Mouse (Mus musculus) embryonic facial prominence, embryonic 13.5 days (tissue): Measurements from ENCODE around the gene Nol9. TPM values are rescaled to one million over a fixed set of nuclear protein-coding genes. Genes with fewer than 3 reads are reported as not detected.
A peak's percentile ranks its signal among the peaks of the same experiment; 100 is the strongest.
"Not testable (repeated sequence)": the region's sequence is repeated elsewhere in the genome, so short reads cannot be mapped to it uniquely, and the experiment has no call there.

Experiments
- ATAC-seq: fragments of 200-750 bp; cut with Nextera tagmentation; 2 replicates; pipeline ENCODE4 v1.8.0; 2017; ENCODE audit warnings: low read depth; ENCODE audit not compliant: insufficient number of reproducible peaks, insufficient read depth, low FRiP score, low TSS enrichment
- H3K27ac ChIP-seq: fragments of 300-500 bp; sonication (generic); 2 replicates; pipeline ENCODE4 v1.5.1; 2015; ENCODE audit warnings: moderate library complexity, mild to moderate bottlenecking, inconsistent platforms
- H3K27me3 ChIP-seq: fragments of 300-500 bp; sonication (generic); 2 replicates; pipeline ENCODE4 v1.6.1; 2015; ENCODE audit warnings: mild to moderate bottlenecking, inconsistent platforms
- H3K36me3 ChIP-seq: fragments of 300-500 bp; sonication (generic); 2 replicates; pipeline ENCODE4 v1.6.1; 2015; ENCODE audit warnings: mild to moderate bottlenecking, inconsistent platforms
- H3K4me1 ChIP-seq: fragments of 300-500 bp; sonication (generic); 2 replicates; pipeline ENCODE4 v1.6.1; 2015; ENCODE audit warnings: inconsistent platforms
- H3K4me2 ChIP-seq: fragments of 300-500 bp; sonication (generic); 2 replicates; pipeline ENCODE4 v1.6.1; 2015; ENCODE audit warnings: moderate library complexity, mild to moderate bottlenecking, inconsistent platforms
- H3K4me3 ChIP-seq: fragments of 300-500 bp; sonication (generic); 2 replicates; pipeline ENCODE4 v1.5.1; 2015; ENCODE audit warnings: mild to moderate bottlenecking, inconsistent platforms
- H3K9ac ChIP-seq: fragments of 300-500 bp; sonication (generic); 2 replicates; pipeline ENCODE4 v1.6.1; 2015; ENCODE audit warnings: mild to moderate bottlenecking, inconsistent platforms
- H3K9me3 ChIP-seq: fragments of 300-500 bp; sonication (generic); 2 replicates; pipeline ENCODE4 v1.6.1; 2016; ENCODE audit warnings: inconsistent platforms
- WGBS: fragments of 180-500 bp; shearing (Covaris S2); methylation state at CpG from one replicate; pipeline ENCODE4 v1.1.7; 2015; ENCODE audit warnings: mixed read lengths; 5-methylcytosine and 5-hydroxymethylcytosine counted together
- polyA plus RNA-seq: library from polyadenylated mRNA; unstranded; fragments of >200 nt; fragmentation: Nextera tagmentation; extraction: Ambion mirVana; gene quantifications from 2 replicates; pipeline ENCODE4 v1.2.1, GENCODE M21; 2015

The Nol9 gene
- polyA plus RNA-seq, 1 experiment from 2014 or later: 34.4 TPM

GRCm38 (mm10) chr4:152029997-152030396 is 9.1 kb upstream of the Nol9 start:
- Histone ChIP-seq H3K9ac (peak overlapping the region; percentile 16; the same call in 1 of the 2 replicates), H3K27me3 (0 out of 2 replicates have a peak, but pooled peaks cover 9% of the 10 kb centered on the region), H3K9me3 (no peaks in the 10 kb centered on the region), H3K4me1 (peaks cover 40% of the 10 kb centered on the region), H3K4me3 (no peak overlapping the region), H3K27ac (peak overlapping the region; percentile 24; the same call in 1 of the 2 replicates), H3K36me3 (peaks cover 9% of the 10 kb centered on the region), H3K4me2 (no peak overlapping the region)
- ATAC-seq: no peak
- 55% methylated on average over 4 of the region's 4 CpGs for WGBS

GRCm38 (mm10) chr4:152032922-152033321 is 6.2 kb upstream of the Nol9 start:
- ATAC-seq: no peak
- no peak overlapping the region for H3K27ac ChIP-seq
- no peaks in the 10 kb centered on the region for H3K36me3 ChIP-seq
- no peak overlapping the region for H3K9ac ChIP-seq
- WGBS: 91% methylated on average over 13 of the region's 13 CpGs
- peaks cover 19% of the 10 kb centered on the region for H3K4me1 ChIP-seq
- H3K4me2 ChIP-seq: no peak overlapping the region
- H3K4me3 ChIP-seq: no peak overlapping the region
- no peaks in the 10 kb centered on the region for H3K9me3 ChIP-seq
- 0 out of 2 replicates have a peak, but pooled peaks cover 9% of the 10 kb centered on the region for H3K27me3 ChIP-seq

GRCm38 (mm10) chr4:152036464-152036863 is 2.7 kb upstream of the Nol9 start:
- not testable (repeated sequence) for ATAC-seq, H3K4me2 ChIP-seq, H3K27ac ChIP-seq, H3K9ac ChIP-seq, H3K9me3 ChIP-seq, H3K27me3 ChIP-seq, H3K4me3 ChIP-seq, H3K36me3 ChIP-seq
- H3K4me1 ChIP-seq: peaks cover 16% of the 10 kb centered on the region
- WGBS: 89% methylated on average over 6 of the region's 6 CpGs

- Histone ChIP-seq H3K4me2 (peak within 1 kb of the TSS; percentile 97), H3K9me3 (no peaks in the 10 kb centered on the region), H3K36me3 (peaks cover 26% of the 10 kb centered on the region), H3K4me3 (peak within 1 kb of the TSS; percentile 100), H3K27me3 (no peaks in the 10 kb centered on the region), H3K4me1 (peaks cover 16% of the 10 kb centered on the region), H3K27ac (0 out of 2 replicates have a peak within 1 kb of the TSS, but pooled peaks have one; percentile 3), H3K9ac (peak within 1 kb of the TSS; percentile 95)
- no peak for ATAC-seq
- WGBS: 42% methylated on average over 10 of the region's 10 CpGs
Observed at GRCm38 (mm10) chr4:152038225-152038984, 716 bp upstream of the Nol9 start, which contains the start of gene Tas1r1. Gene Tas1r1, minus strand, starts transcription at chr4:152038568.

GRCm38 (mm10) chr4:152039831-152040310 is 750 bp downstream of the Nol9 start:
- H3K4me3 ChIP-seq: peak overlapping the region; percentile 100
- no peak overlapping the region for H3K27ac ChIP-seq
- 3% methylated on average over 25 of the region's 25 CpGs for WGBS
- no peaks in the 10 kb centered on the region for H3K27me3 ChIP-seq
- H3K4me1 ChIP-seq: peaks cover 16% of the 10 kb centered on the region
- H3K4me2 ChIP-seq: peak overlapping the region; percentile 97
- ATAC-seq: no peak
- peaks cover 40% of the 10 kb centered on the region for H3K36me3 ChIP-seq
- H3K9ac ChIP-seq: peak overlapping the region; percentile 95
- no peaks in the 10 kb centered on the region for H3K9me3 ChIP-seq

- Histone ChIP-seq H3K27ac (no peak overlapping the region), H3K9me3 (no peaks in the 10 kb centered on the region), H3K36me3 (peaks cover 61% of the 10 kb centered on the region), H3K4me2 (no peak overlapping the region), H3K4me3 (no peak overlapping the region), H3K9ac (no peak overlapping the region), H3K27me3 (no peaks in the 10 kb centered on the region), H3K4me1 (peaks cover 16% of the 10 kb centered on the region)
- 96% methylated on average over 22 of the region's 22 CpGs for WGBS
- ATAC-seq: no peak
Observed at GRCm38 (mm10) chr4:152041924-152042641, 3.0 kb downstream of the Nol9 start.

- Histone ChIP-seq H3K27me3 (no peaks in the 10 kb centered on the region), H3K9ac (no peak overlapping the region), H3K36me3 (peaks cover 72% of the 10 kb centered on the region), H3K9me3 (no peaks in the 10 kb centered on the region), H3K27ac (no peak overlapping the region), H3K4me1 (peaks cover 16% of the 10 kb centered on the region), H3K4me2 (no peak overlapping the region), H3K4me3 (no peak overlapping the region)
- WGBS: 93% methylated on average over 3 of the region's 3 CpGs
- ATAC-seq: no peak
Observed at GRCm38 (mm10) chr4:152043171-152043570, 4.0 kb downstream of the Nol9 start.

GRCm38 (mm10) chr4:152044609-152045008 is 5.5 kb downstream of the Nol9 start:
- Histone ChIP-seq H3K36me3 (peaks cover 84% of the 10 kb centered on the region), H3K4me1 (peaks cover 9% of the 10 kb centered on the region), H3K27me3 (no peaks in the 10 kb centered on the region)

GRCm38 (mm10) chr4:152062390-152063110 is 23.4 kb downstream of the Nol9 start:
- Histone ChIP-seq H3K9me3 (no peaks in the 10 kb centered on the region), H3K36me3 (peaks cover 54% of the 10 kb centered on the region), H3K4me2 (no peak overlapping the region), H3K4me1 (no peaks in the 10 kb centered on the region), H3K27me3 (no peaks in the 10 kb centered on the region), H3K9ac (no peak overlapping the region), H3K4me3 (no peak overlapping the region), H3K27ac (no peak overlapping the region)
- ATAC-seq: no peak
- WGBS: 72% methylated on average over 9 of the region's 9 CpGs

More at GRCm38 (mm10) chr4:152044609-152045008, 5.5 kb downstream of the Nol9 start:
- 70% methylated on average over 6 of the region's 6 CpGs for WGBS
- no peak overlapping the region for H3K4me3 ChIP-seq
- H3K9ac ChIP-seq: no peak overlapping the region
- H3K4me2 ChIP-seq: no peak overlapping the region
- H3K27ac ChIP-seq: no peak overlapping the region
- no peak for ATAC-seq
- H3K9me3 ChIP-seq: no peaks in the 10 kb centered on the region

GRCm38 (mm10) chr4:152067280-152067679 is 28.2 kb downstream of the Nol9 start:
- Histone ChIP-seq H3K27ac (no peak overlapping the region), H3K4me1 (peaks cover 2% of the 10 kb centered on the region; the same call in 1 of the 2 replicates), H3K36me3 (peaks cover 15% of the 10 kb centered on the region), H3K9me3 (no peaks in the 10 kb centered on the region), H3K9ac (no peak overlapping the region), H3K27me3 (no peaks in the 10 kb centered on the region), H3K4me2 (no peak overlapping the region), H3K4me3 (no peak overlapping the region)
- no peak for ATAC-seq

GRCm38 (mm10) chr4:152068166-152068724 is 29.1 kb downstream of the Nol9 start:
- Histone ChIP-seq H3K27me3 (no peaks in the 10 kb centered on the region), H3K27ac (no peak overlapping the region), H3K36me3 (peaks cover 6% of the 10 kb centered on the region; the same call in 1 of the 2 replicates), H3K4me3 (no peak overlapping the region), H3K4me1 (peaks cover 8% of the 10 kb centered on the region), H3K9ac (no peak overlapping the region), H3K9me3 (no peaks in the 10 kb centered on the region), H3K4me2 (no peak overlapping the region)
- WGBS: 79% methylated on average over 6 of the region's 6 CpGs
- ATAC-seq: no peak
